Mouse (Mus musculus) left cerebral cortex, postnatal 36 days (tissue): ENCODE measurements around the gene Blvrb. TPM values are rescaled to one million over a fixed set of nuclear protein-coding genes. Genes with fewer than 3 reads are reported as not detected.

Experiments used
- DNase-seq, 2 experiments: peaks; one replicate each; pipeline ENCODE4 v3.0.0; 2021 to 2022; ENCODE audit warnings: low spot score in 2 of 2, mixed read lengths in 1 of 2
- intact Hi-C: fragments of 180-260 bp; cut with DNase I; formaldehyde crosslinking; loops from one replicate; pipeline ENCODE4 v1.15.1; 2025
- total RNA-seq, 2 experiments: library from RNA; stranded (reverse); gene quantifications; 2 replicates each; pipeline ENCODE4 v1.2.3; 2021

The Blvrb gene
- total RNA-seq, 2 experiments from 2014 or later, result 17.0 to 18.0 TPM

DNA sequence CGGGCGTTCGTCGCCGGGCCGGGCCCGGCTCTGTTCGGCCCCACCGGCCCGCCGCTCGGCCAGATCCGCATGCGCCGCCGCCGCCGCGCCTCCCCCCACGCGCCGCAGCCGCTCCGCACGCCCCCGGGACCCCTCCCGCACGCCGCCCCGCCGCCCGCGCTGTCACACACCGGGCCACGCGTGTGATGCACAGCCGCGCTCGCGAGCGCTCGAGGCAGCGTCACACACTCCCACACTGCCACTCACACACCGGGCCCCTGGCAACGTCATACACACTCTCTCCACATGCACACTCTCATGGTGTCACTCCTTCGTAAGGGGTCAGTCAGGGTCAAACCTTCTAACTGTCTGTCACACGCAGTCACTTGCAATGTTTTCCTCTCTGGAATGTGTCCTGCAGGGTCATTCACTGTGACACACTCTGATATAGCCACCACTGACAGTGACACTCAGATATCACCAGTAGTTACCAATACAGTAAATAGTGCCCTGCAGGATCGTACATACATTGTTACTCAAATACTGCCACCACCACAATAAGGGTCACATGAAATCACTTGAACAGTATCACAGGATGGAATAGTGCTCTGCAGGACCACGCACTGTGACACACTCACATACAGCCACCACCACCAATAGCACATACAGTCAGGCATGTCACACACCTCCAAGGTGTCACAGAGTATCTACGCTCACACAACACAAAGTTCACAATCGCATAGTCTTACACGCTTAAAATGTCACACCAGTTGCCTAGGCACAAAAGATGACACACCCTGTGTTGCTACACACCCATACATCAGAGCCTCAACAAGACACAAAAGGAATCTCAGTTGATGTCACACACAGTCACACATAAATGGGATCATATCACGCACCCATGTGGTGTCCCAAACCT, 1.0 kb upstream of the Blvrb start:
- intact Hi-C loops, result loop anchor here (2.0 to 5.0 kb wide), 4 partner anchors 40 to 109 kb away; partner anchors contain the start of genes Ltbp4 and Sertad1
- DNase-seq, result peak; percentile 76 to 80

DNA sequence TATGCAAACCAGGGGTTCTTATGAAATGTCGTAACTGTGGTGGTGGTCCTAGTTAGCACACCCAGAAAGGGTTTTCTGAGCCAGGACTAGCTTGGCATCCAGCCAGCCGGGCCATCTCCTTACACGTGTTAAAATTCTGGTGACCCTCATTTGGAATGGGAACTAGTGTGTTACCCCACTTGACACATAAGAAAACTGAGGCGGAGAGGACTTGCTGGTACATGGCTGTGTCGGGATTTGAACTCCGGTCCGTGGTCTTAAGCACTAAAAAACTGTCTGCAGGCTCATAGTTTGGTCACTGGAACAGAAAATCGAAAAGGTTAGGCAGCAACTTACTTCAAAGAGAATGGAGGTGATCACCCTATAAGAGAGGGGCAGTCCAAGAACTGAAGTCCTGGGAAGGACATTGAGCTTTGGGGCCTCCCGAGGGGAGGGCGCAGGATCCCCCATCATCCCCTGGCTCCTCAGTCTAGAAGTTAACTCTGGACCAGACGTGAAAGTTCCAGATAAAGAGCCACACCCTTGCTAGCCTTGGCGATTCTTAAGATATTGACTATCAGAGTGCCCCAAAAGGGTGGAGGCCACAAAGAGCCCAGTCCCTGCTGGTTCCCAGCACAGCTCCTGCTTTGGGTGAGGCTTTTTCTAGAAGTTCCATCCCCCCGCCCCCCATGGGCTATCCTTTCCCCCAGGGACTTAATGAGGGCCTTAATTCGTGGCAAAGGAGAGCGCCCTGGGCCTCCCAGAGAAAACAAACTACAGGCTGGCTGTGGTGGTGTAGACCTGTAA, 836 bp downstream of the Blvrb start:
- peak in 1 of 2 experiments; percentile 19 for DNase-seq
- intact Hi-C loops, result loop anchor here (5.0 kb wide), 2 partner anchors 94 to 111 kb away; partner anchors contain the start of gene Ltbp4

GRCm38 (mm10) chr7:27449256-27449862, 1.6 kb downstream of the Blvrb start:
- peak; percentile 40 to 61 for DNase-seq
- intact Hi-C loops, result loop anchor here (5.0 kb wide), 2 partner anchors 93 to 112 kb away; partner anchors contain the start of gene Ltbp4

DNA sequence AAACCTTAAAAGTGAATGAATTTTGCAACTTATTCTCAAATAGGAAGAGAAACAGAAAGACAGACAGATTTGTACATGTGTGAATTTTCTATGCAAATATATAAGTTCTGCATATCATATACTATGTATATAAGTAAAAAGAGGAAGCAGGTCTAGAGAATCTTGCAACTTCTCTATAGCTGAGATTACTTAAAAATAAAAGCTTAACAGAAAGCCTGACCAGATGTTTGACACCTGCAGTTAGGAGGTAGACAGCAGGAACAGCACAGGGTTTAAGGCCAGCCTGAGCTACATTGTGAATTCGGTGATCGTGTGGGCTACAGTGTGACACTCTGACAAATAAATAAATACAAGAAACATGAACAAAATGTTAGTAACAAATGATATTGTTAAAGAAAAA, 3.6 kb downstream of the Blvrb start:
- intact Hi-C loops, result no loop called here
- DNase-seq, result no peak

DNA sequence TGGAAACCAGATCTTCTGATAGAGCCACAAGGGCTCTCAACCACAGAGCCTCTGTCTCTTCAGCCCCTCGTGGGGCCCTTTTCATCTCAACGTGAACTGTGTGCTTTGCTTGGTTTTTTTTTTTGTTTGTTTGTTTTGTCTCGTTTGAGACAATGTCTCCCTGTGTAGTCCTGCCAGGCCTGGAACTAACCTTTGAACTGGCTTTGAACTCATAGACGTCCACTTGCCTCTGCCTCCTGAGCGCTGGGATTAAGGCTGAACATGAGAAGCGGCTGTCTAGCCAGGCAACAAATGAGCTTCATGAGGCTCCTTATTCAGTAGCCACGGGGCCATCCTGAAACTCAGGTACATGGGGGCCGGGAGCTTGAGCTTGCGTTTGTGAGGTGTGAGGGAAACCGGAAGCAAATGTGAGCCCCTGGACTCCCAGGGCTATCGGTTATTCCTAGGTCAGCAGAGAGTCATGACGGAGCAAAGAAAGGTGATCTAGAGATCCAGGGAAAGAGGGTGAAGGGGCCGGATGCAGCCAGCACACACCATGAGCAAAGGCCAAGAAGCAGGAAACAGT, 4.5 kb downstream of the Blvrb start:
- no peak for DNase-seq
- intact Hi-C loops, result no loop called here

DNA sequence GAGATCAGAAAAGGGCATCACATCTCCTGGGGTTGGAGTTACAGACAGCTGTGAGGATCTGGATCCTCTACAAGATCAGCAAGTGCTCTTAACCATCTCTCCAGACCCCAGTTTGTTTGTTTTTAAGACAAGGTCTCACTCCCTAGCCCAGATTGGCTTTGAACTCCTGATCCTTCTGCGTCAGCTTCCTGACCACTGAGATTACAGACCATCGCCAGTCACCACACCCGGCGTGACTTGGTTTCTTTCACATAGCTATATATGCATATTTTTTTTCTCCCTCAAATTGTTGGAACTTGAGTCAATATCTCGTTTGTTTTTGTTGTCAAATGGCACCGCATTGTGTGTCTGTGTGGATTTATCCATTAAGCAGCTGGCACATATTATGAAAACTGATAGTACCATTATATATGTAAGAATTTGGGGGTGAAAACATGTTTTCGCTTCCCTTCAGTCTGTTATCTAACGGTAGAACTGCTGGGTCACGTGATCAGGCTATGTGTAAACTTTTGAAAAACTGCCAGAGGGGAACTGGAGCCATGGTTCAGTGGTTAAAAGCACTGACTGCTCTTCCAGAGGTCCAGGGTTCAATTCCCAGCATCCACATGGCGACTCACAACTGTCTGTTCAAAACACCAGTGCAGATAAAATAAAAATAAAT, 6.8 kb downstream of the Blvrb start:
- no peak for DNase-seq
- intact Hi-C loops, result no loop called here

DNA sequence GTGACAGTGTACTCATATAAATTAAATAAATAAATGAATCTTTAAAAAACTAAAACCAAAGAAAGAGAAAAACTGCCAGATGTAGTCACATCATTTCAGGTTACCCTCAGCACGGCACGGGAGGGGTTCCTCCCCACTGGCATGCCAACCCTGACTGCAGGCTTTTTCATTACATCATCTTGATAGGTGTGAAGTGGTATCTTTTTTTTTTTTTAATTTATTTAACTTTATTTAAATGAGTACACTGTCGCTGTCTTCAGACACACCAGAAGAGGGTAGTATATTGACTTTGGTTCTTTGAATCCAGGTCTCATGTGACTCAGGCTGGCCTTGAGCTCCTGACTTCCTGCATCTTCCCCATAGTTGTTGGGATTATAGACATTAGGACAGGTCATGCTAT, 7.5 kb downstream of the Blvrb start:
- intact Hi-C loops, result no loop called here
- DNase-seq, result no peak

GRCm38 (mm10) chr7:27458614-27459013, 10.8 kb downstream of the Blvrb start:
- no peak for DNase-seq
- intact Hi-C loops, result no loop called here

GRCm38 (mm10) chr7:27459640-27460039, 11.9 kb downstream of the Blvrb start:
- no peak for DNase-seq
- intact Hi-C loops, result no loop called here

DNA sequence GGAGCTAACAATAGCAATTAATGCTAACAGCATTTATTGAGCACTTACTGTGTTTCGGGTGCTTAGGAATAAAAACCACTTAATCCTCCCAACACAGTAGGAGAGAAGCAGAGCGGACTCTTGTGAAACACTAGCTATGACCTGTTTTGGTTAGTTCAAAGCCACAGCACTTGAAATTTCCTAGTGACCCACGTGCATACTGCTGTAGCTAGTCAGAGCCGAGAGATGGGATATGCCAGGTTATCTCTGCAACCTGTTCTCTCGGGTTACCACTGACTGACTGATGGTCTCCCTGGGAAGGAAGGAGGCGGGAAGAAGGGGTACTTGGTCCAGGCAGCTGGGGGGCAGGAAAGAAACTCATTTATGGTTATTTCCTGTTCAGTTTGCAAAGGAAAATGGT, 12.7 kb downstream of the Blvrb start:
- no peak for DNase-seq
- intact Hi-C loops, result no loop called here

GRCm38 (mm10) chr7:27467648-27468047, 19.9 kb downstream of the Blvrb start:
- intact Hi-C loops, result no loop called here
- no peak for DNase-seq

DNA sequence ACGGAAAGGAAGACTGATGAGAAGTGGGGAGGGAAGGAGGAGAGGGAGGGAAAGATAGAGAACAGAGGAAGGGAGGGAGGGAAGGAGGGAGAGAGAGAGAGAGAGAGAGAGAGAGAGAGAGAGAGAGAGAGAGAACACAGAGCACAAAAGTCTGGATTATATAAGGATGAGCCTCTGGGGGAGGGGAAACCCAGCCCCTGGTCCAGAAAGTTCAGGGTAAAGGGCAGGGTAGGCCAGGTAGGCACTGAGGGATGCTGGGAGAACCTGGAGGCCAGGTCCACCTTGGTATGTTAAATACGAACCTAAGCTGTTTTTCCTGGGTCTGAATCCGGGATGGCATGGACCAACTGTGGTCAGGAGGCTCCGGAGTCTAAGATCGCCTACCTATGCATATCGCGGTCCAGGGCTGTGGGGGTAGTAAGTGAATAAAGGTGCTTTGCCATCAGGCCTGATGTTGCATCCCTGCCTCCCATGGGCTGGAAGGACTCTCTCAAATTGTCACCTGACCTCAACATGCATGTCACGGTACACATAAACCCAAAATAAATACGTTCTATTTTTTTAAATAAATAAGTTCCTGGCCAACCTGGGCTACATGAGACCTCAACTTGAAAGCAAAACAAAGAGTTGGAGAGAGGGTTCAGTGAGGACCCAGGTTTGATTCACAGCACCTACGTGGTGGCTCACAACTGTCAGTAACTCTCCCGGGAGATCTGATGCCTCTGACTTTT, 23.8 kb downstream of the Blvrb start:
- intact Hi-C loops, result no loop called here

DNA sequence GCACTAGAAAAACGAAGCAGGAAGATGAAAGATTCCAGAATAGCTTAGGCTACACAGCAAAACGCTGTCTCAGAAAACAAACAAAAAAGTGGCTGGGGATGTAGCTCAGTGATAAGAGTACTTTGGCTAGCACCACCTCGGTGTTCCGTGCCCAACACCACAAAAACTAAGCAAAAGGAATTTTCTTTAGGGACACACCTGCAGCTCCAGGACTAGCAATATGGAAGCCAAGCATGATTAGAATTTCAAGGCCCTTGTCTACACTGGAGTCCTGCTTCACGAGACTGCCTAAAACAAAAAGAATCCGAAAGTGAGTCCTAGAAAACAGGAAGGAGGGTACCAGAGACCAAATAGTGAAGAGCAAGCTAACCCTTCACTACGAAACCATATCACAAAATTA, 24.8 kb downstream of the Blvrb start:
- intact Hi-C loops, result no loop called here
- DNase-seq, result no peak

More for the DNA sequence above, 23.8 kb downstream of the Blvrb start:
- DNase-seq, result no peak

DNA sequence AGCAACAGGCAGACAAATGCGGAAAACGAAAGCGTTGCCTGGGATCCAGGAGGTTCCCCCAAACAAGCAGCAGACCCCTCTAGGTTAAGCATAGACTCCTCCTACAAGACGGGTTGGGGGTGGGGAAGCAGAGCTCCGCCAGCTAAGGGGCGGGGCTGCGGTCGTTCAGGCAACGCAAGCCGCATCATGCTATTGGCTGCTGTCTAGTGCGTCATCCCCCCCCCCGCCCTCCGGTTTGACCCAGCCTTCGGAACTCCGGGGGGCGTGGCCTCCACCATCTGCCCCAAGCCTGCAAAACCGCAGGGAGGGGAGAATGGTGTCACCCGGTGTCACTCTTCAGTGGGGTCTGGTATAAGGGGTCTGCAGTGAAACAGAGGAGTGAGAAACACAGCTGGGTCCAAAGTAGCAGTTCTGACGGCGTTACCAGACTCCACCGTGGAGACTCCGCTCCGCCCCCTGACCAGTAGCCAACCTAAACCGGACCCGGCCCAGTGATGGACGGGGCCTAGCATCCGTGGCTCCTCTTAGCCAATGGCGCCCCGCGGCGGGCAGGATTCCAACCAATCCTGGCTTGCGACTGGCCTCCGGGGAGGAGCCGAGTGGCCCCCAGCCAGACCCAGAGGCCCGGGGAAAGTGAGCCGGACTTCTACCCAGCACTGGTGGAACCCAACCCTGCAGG, 25.5 kb downstream of the Blvrb start, which contains the start of gene Sertad3:
Gene Sertad3 (plus strand): TSS at position 613 of the 679 bp plus-strand sequence.
- intact Hi-C loops, result loop anchor here (1.0 kb wide), 1 partner anchor 35 kb away; no protein-coding TSS in a partner anchor
- peak; percentile 98 to 99 for DNase-seq

DNA sequence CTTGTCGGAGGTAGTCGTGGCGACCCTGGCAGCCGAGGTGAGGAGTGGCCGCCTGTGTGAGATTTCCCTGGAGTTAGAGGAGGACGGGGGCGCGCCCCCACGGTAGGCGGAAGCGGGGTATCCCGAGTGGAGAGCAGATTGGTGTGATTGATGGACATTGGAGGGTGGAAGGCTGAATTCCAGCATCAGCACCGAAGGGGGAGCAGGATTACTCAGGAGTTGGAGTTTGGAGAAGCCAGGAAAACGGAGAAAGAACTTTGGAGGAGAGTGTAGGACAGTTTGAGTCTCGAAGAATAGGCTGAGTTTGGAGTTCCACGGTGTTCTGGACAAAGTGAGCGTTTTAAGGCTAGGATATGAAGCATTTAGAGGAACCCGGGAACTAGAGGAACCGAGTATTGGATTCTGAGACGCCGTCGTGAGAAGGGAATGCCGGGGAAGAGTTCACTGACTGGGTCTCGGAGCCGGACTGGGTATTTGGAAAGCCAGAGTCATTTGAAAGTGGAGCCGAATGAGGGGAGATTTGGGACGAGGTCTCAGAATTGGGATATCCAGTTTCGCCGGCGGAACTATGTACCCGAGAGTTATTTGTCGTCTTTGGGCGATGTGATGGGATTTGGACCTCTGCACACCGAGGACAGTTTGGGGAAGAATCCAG, 26.2 kb downstream of the Blvrb start:
- intact Hi-C loops, result loop anchor here (1.0 kb wide), 1 partner anchor 34 kb away; no protein-coding TSS in a partner anchor
- DNase-seq, result no peak

DNA sequence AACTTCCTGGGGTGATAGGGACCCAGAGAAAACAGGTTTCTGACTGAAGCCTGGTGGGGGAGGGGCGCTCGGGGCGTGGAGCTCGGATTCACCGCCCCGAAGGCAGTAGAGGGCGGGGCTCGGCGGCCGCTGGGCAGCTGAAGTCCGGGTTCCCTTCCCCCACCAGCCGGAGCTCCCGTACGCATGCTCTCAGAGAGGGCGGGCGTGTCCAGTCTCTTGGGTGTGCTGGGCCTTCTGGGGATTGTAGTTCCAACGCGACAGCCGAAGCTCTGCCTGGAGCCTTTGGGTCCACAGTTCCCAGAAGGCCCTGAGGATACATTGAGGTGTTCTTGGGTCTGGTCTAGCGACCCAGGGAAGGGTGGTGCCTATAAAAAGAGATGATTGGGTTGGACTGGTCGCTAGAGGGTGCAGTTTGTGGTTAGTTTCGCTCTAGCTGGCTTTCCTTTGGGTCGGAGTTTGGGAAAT, 26.7 kb downstream of the Blvrb start:
- intact Hi-C loops, result no loop called here
- peak; percentile 95 to 96 for DNase-seq

GRCm38 (mm10) chr7:27475596-27475995, 27.8 kb downstream of the Blvrb start:
- DNase-seq, result no peak
- intact Hi-C loops, result no loop called here
